Mouse (Mus musculus): Measurements from ENCODE around the gene Col15a1. TPM values are rescaled to one million over a fixed set of nuclear protein-coding genes. Genes with fewer than 3 reads are reported as not detected.
A peak's percentile ranks its signal among the peaks of the same experiment; 100 is the strongest.

Col15a1 gene
- polyA plus RNA-seq, 1 experiment = 3.5 TPM

GRCm38 (mm10) chr4:47293771-47294543 is 86.0 kb downstream of the Col15a1 start:
- no peaks in the 10 kb centered on the region for H3K36me3 ChIP-seq (ENCODE audit: control insufficient read depth, insufficient read depth, low read length)
- TF ChIP-seq CTCF (IDR thresholded peaks at IDR 0.05; ENCODE audit: extremely low read depth, insufficient read depth, insufficient read length, insufficient replicate concordance) (no peak), POLR2A (IDR thresholded peaks at IDR 0.05; ENCODE audit: low read depth, low read length) (no peak)
- no peak overlapping the region for H3K27ac ChIP-seq (ENCODE audit: insufficient read depth, low read length)
- 68% methylated on average over 16 of the region's 16 CpGs for WGBS
- no peak overlapping the region for H3K4me3 ChIP-seq (ENCODE audit: extremely low read depth, insufficient read depth, insufficient read length)
- H3K27me3 ChIP-seq (ENCODE audit: control insufficient read depth, insufficient read depth, low read length) = no peaks in the 10 kb centered on the region
- H3K4me1 ChIP-seq (ENCODE audit: control insufficient read depth, insufficient read depth, insufficient read length) = no peaks in the 10 kb centered on the region
- DNase-seq (ENCODE audit: low read depth in 1 of 2, low spot score in 2 of 2) = no peak

GRCm38 (mm10) chr4:47294544-47295070 is 86.6 kb downstream of the Col15a1 start:
- Histone ChIP-seq H3K27me3 (ENCODE audit: control insufficient read depth, insufficient read depth, low read length) (no peaks in the 10 kb centered on the region), H3K36me3 (ENCODE audit: control insufficient read depth, insufficient read depth, low read length) (no peaks in the 10 kb centered on the region), H3K27ac (ENCODE audit: insufficient read depth, low read length) (no peak overlapping the region), H3K4me3 (ENCODE audit: extremely low read depth, insufficient read depth, insufficient read length) (no peak overlapping the region), H3K4me1 (ENCODE audit: control insufficient read depth, insufficient read depth, insufficient read length) (no peaks in the 10 kb centered on the region)
- no peak for TF ChIP-seq CTCF (IDR thresholded peaks at IDR 0.05; ENCODE audit: extremely low read depth, insufficient read depth, insufficient read length, insufficient replicate concordance)
- no peak for TF ChIP-seq POLR2A (IDR thresholded peaks at IDR 0.05; ENCODE audit: low read depth, low read length)
- DNase-seq (ENCODE audit: low read depth in 1 of 2, low spot score in 2 of 2) = no peak
- 66% methylated on average over 7 of the region's 7 CpGs for WGBS

GRCm38 (mm10) chr4:47295547-47295946 is 87.6 kb downstream of the Col15a1 start:
- Histone ChIP-seq H3K4me3 (ENCODE audit: extremely low read depth, insufficient read depth, insufficient read length) (no peak overlapping the region), H3K27ac (ENCODE audit: insufficient read depth, low read length) (no peak overlapping the region), H3K27me3 (ENCODE audit: control insufficient read depth, insufficient read depth, low read length) (no peaks in the 10 kb centered on the region), H3K4me1 (ENCODE audit: control insufficient read depth, insufficient read depth, insufficient read length) (no peaks in the 10 kb centered on the region), H3K36me3 (ENCODE audit: control insufficient read depth, insufficient read depth, low read length) (no peaks in the 10 kb centered on the region)
- WGBS = 79% methylated on average over 3 of the region's 3 CpGs
- TF ChIP-seq POLR2A (IDR thresholded peaks at IDR 0.05; ENCODE audit: low read depth, low read length) (no peak), CTCF (IDR thresholded peaks at IDR 0.05; ENCODE audit: extremely low read depth, insufficient read depth, insufficient read length, insufficient replicate concordance) (no peak)
- DNase-seq (ENCODE audit: low read depth in 1 of 2, low spot score in 2 of 2) = no peak

GRCm38 (mm10) chr4:47300701-47301100 is 92.7 kb downstream of the Col15a1 start:
- no peak for DNase-seq (ENCODE audit: low read depth in 1 of 2, low spot score in 2 of 2)
- Histone ChIP-seq H3K27ac (ENCODE audit: insufficient read depth, low read length) (no peak overlapping the region), H3K4me3 (ENCODE audit: extremely low read depth, insufficient read depth, insufficient read length) (no peak overlapping the region), H3K4me1 (ENCODE audit: control insufficient read depth, insufficient read depth, insufficient read length) (peaks cover 22% of the 10 kb centered on the region; the same call in 1 of the 2 replicates), H3K27me3 (ENCODE audit: control insufficient read depth, insufficient read depth, low read length) (no peaks in the 10 kb centered on the region), H3K36me3 (ENCODE audit: control insufficient read depth, insufficient read depth, low read length) (no peaks in the 10 kb centered on the region)
- 83% methylated on average over 2 of the region's 2 CpGs for WGBS
- no peak for TF ChIP-seq CTCF (IDR thresholded peaks at IDR 0.05; ENCODE audit: extremely low read depth, insufficient read depth, insufficient read length, insufficient replicate concordance)
- TF ChIP-seq POLR2A (IDR thresholded peaks at IDR 0.05; ENCODE audit: low read depth, low read length) = no peak

- no peak for DNase-seq (ENCODE audit: low read depth in 1 of 2, low spot score in 2 of 2)
- Histone ChIP-seq H3K36me3 (ENCODE audit: control insufficient read depth, insufficient read depth, low read length) (no peaks in the 10 kb centered on the region), H3K27me3 (ENCODE audit: control insufficient read depth, insufficient read depth, low read length) (no peaks in the 10 kb centered on the region), H3K27ac (ENCODE audit: insufficient read depth, low read length) (no peak overlapping the region), H3K4me1 (ENCODE audit: control insufficient read depth, insufficient read depth, insufficient read length) (peaks cover 22% of the 10 kb centered on the region; the same call in 1 of the 2 replicates), H3K4me3 (ENCODE audit: extremely low read depth, insufficient read depth, insufficient read length) (no peak overlapping the region)
- 16% methylated on average over 7 of the region's 7 CpGs for WGBS
- TF ChIP-seq CTCF (IDR thresholded peaks at IDR 0.05; ENCODE audit: extremely low read depth, insufficient read depth, insufficient read length, insufficient replicate concordance) = no peak
- TF ChIP-seq POLR2A (IDR thresholded peaks at IDR 0.05; ENCODE audit: low read depth, low read length) = no peak
Observed at GRCm38 (mm10) chr4:47302610-47303009, 94.6 kb downstream of the Col15a1 start.

- no peak for TF ChIP-seq POLR2A (IDR thresholded peaks at IDR 0.05; ENCODE audit: low read depth, low read length)
- Histone ChIP-seq H3K27me3 (ENCODE audit: control insufficient read depth, insufficient read depth, low read length) (no peaks in the 10 kb centered on the region), H3K27ac (ENCODE audit: insufficient read depth, low read length) (peak overlapping the region; percentile 58), H3K36me3 (ENCODE audit: control insufficient read depth, insufficient read depth, low read length) (no peaks in the 10 kb centered on the region), H3K4me1 (ENCODE audit: control insufficient read depth, insufficient read depth, insufficient read length) (peaks cover 22% of the 10 kb centered on the region; the same call in 1 of the 2 replicates), H3K4me3 (ENCODE audit: extremely low read depth, insufficient read depth, insufficient read length) (no peak overlapping the region)
- 11% methylated on average over 5 of the region's 5 CpGs for WGBS
- DNase-seq (ENCODE audit: low read depth in 1 of 2, low spot score in 2 of 2) = peak; percentile 40 to 46
Observed at GRCm38 (mm10) chr4:47303340-47303998, 95.5 kb downstream of the Col15a1 start.
